Mouse (Mus musculus) stomach, postnatal 0 days (tissue): ENCODE measurements around the gene Eva1b.

Experiments used
- CTCF ChIP-seq: IDR thresholded peaks from 2 replicates; pipeline ENCODE4 v1.5.1; 2016; ENCODE audit warnings: antibody characterized with exemption, low read depth, mild to moderate bottlenecking, moderate library complexity
- EP300 ChIP-seq: optimal IDR thresholded peaks from 2 replicates; pipeline ENCODE3; 2016; ENCODE audit warnings: antibody characterized with exemption

- no peak for TF ChIP-seq CTCF
- no peak for TF ChIP-seq EP300
These were observed 2.3 kb downstream of the Eva1b start for GRCm38 (mm10) chr4:126149798-126150197.
